In the genomic region with DNA sequence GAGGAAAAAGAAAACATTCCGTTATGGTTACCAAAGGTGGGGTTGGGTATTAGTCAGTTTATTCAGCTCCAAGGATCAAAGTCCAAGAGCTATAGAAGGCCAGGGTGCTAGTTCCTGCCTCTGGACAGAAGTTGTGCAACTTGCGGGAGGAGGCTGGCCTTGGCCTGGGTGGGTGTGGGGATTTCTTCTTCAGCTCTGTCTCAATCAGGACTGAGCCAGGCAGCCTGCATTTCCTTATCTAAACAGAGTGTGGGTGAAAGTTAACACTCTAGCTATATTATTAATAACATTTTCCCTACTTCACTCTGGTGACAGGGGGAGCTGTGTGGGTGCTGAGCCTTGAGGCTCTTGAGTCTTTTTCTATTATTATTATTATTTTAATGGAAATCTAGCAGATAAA, we compare ENCODE assay signal across 10 mouse cellular contexts. TPM values are rescaled to one million over a fixed set of nuclear protein-coding genes. Genes with fewer than 3 reads are reported as not detected.
DNase-seq lines count a peak whose midpoint lies in the region; ATAC-seq lines count a peak whose summit lies in the region.
"Had no signal": no experiment of that assay in that cellular context is flagged by ENCODE, and none has a peak within 500 bp of the region (broad histone marks: within the 10 kb centered on the region; RNA-seq: fewer than 3 reads in every experiment).

No protein-coding gene starts in this region.

- 81% methylated on average over 2 of the region's 2 CpGs for WGBS in embryonic facial prominence, embryonic 10.5 days
- WGBS in hindbrain, embryonic 10.5 days = 78% methylated on average over 2 of the region's 2 CpGs

- H3K4me1 ChIP-seq in embryonic facial prominence, embryonic 10.5 days = no peaks in the 10 kb centered on the region
- H3K4me1 ChIP-seq in hindbrain, embryonic 10.5 days (replicated peaks) = no peaks in the 10 kb centered on the region

- H3K9me3 ChIP-seq in embryonic facial prominence, embryonic 10.5 days = no peaks in the 10 kb centered on the region
- H3K9me3 ChIP-seq in hindbrain, embryonic 10.5 days = no peaks in the 10 kb centered on the region
- H3K9me3 ChIP-seq: megakaryocyte, embryonic 14.5 days had no signal

- peak; percentile 54 for DNase-seq in kidney, adult 11 months
- no peak for DNase-seq in kidney, adult 9 months
- peak; percentile 85 to 88 for DNase-seq in adrenal gland, postnatal 36 days
- DNase-seq in liver = peak; percentile 74
- no peak for DNase-seq in embryonic facial prominence, embryonic 10.5 days (ENCODE audit: low spot score)
- no peak for DNase-seq in hindbrain, embryonic 10.5 days (ENCODE audit: low spot score)
- no peak for DNase-seq in left cerebral cortex, adult 18-20 months (ENCODE audit: low spot score in 2 of 2)
- DNase-seq: cerebellum, postnatal 10 days had no signal

- no peaks in the 10 kb centered on the region; the same call in 1 of the 2 replicates for H3K27me3 ChIP-seq in embryonic facial prominence, embryonic 10.5 days (replicated peaks; ENCODE audit: low read depth, poor library complexity, severe bottlenecking)
- no peaks in the 10 kb centered on the region for H3K27me3 ChIP-seq in hindbrain, embryonic 10.5 days (ENCODE audit: insufficient read depth, poor library complexity, severe bottlenecking)

- H3K36me3 ChIP-seq in embryonic facial prominence, embryonic 10.5 days (replicated peaks) = no peaks in the 10 kb centered on the region
- H3K36me3 ChIP-seq in hindbrain, embryonic 10.5 days = no peaks in the 10 kb centered on the region

- peak; percentile 91 for ATAC-seq in megakaryocyte-erythroid progenitor cell, adult 5-6 weeks (replicated peaks; ENCODE audit: low FRiP score, low TSS enrichment, poor library complexity, severe bottlenecking)

- H3K4me3 ChIP-seq in embryonic facial prominence, embryonic 10.5 days = no peak overlapping the region
- no peak overlapping the region for H3K4me3 ChIP-seq in hindbrain, embryonic 10.5 days
- H3K4me3 ChIP-seq: megakaryocyte, embryonic 14.5 days had no signal

- no peak overlapping the region for H3K27ac ChIP-seq in embryonic facial prominence, embryonic 10.5 days (replicated peaks)
- H3K27ac ChIP-seq in hindbrain, embryonic 10.5 days = no peak overlapping the region

RNA-seq across cellular contexts. Expression of gene Prdx1, which starts 12.6 kb away (rescaled TPM):
- 100 to 1,000 TPM; 682 to 824 TPM for total RNA-seq in adrenal gland, postnatal 36 days (2021)
- total RNA-seq in megakaryocyte-erythroid progenitor cell, adult 5-6 weeks (2014; fragmentation: Nextera tagmentation) = 158 and 208 TPM in 2 replicates
- total RNA-seq in megakaryocyte-erythroid progenitor cell, adult 5-6 weeks (2017) = 268 and 287 TPM in 2 replicates
- 1,415 and 1,463 TPM in 2 replicates for polyA plus RNA-seq in embryonic facial prominence, embryonic 10.5 days (2016; fragmentation: Nextera tagmentation; extraction: Ambion mirVana)
- polyA plus RNA-seq in hindbrain, embryonic 10.5 days (2016; fragmentation: Nextera tagmentation; extraction: Ambion mirVana) = 1,211 and 1,387 TPM in 2 replicates
- 100 to 1,000 TPM; 145 to 162 TPM for total RNA-seq in left cerebral cortex, adult 18-20 months (2021)

RNA-seq across cellular contexts. Expression of gene Akr1a1, which starts 21.3 kb away (rescaled TPM):
- total RNA-seq in adrenal gland, postnatal 36 days (2021) = 100 to 1,000 TPM; 864 to 917 TPM
- total RNA-seq in megakaryocyte-erythroid progenitor cell, adult 5-6 weeks (2014; fragmentation: Nextera tagmentation) = 163 and 243 TPM in 2 replicates
- 460 and 502 TPM in 2 replicates for total RNA-seq in megakaryocyte-erythroid progenitor cell, adult 5-6 weeks (2017)
- 644 and 663 TPM in 2 replicates for polyA plus RNA-seq in embryonic facial prominence, embryonic 10.5 days (2016; fragmentation: Nextera tagmentation; extraction: Ambion mirVana)
- polyA plus RNA-seq in hindbrain, embryonic 10.5 days (2016; fragmentation: Nextera tagmentation; extraction: Ambion mirVana) = 559 and 600 TPM in 2 replicates
- total RNA-seq in left cerebral cortex, adult 18-20 months (2021) = 100 to 1,000 TPM; 419 to 426 TPM

RNA-seq across cellular contexts. Expression of gene Mmachc, which starts 35.4 kb away (rescaled TPM):
- 10 to 100 TPM; 32.9 to 33.5 TPM for total RNA-seq in adrenal gland, postnatal 36 days (2021)
- total RNA-seq in megakaryocyte-erythroid progenitor cell, adult 5-6 weeks (2014; fragmentation: Nextera tagmentation) = 26.8 and 30.1 TPM in 2 replicates
- total RNA-seq in megakaryocyte-erythroid progenitor cell, adult 5-6 weeks (2017) = 25.7 and 26.4 TPM in 2 replicates
- polyA plus RNA-seq in embryonic facial prominence, embryonic 10.5 days (2016; fragmentation: Nextera tagmentation; extraction: Ambion mirVana) = 39.8 and 40.8 TPM in 2 replicates
- polyA plus RNA-seq in hindbrain, embryonic 10.5 days (2016; fragmentation: Nextera tagmentation; extraction: Ambion mirVana) = 38.0 and 40.5 TPM in 2 replicates
- 10 to 100 TPM; 16.1 to 17.5 TPM for total RNA-seq in left cerebral cortex, adult 18-20 months (2021)

RNA-seq across cellular contexts. Expression of gene Ccdc163, which starts 35.5 kb away (rescaled TPM):
- 10 to 100 TPM; 16.2 to 19.2 TPM for total RNA-seq in adrenal gland, postnatal 36 days (2021)
- 47.0 and 68.3 TPM in 2 replicates for total RNA-seq in megakaryocyte-erythroid progenitor cell, adult 5-6 weeks (2014; fragmentation: Nextera tagmentation)
- total RNA-seq in megakaryocyte-erythroid progenitor cell, adult 5-6 weeks (2017) = 10.8 and 16.3 TPM in 2 replicates
- 38.3 and 38.5 TPM in 2 replicates for polyA plus RNA-seq in embryonic facial prominence, embryonic 10.5 days (2016; fragmentation: Nextera tagmentation; extraction: Ambion mirVana)
- polyA plus RNA-seq in hindbrain, embryonic 10.5 days (2016; fragmentation: Nextera tagmentation; extraction: Ambion mirVana) = 33.1 and 37.4 TPM in 2 replicates
- total RNA-seq in left cerebral cortex, adult 18-20 months (2021) = 1 to 10 TPM; 5.5 to 6.2 TPM

RNA-seq across cellular contexts. Expression of gene Nasp, which starts 45.0 kb away (rescaled TPM):
- 10 to 100 TPM; 29.8 to 35.0 TPM for total RNA-seq in adrenal gland, postnatal 36 days (2021)
- 195 and 210 TPM in 2 replicates for total RNA-seq in megakaryocyte-erythroid progenitor cell, adult 5-6 weeks (2014; fragmentation: Nextera tagmentation)
- total RNA-seq in megakaryocyte-erythroid progenitor cell, adult 5-6 weeks (2017) = 594 and 624 TPM in 2 replicates
- 333 and 342 TPM in 2 replicates for polyA plus RNA-seq in embryonic facial prominence, embryonic 10.5 days (2016; fragmentation: Nextera tagmentation; extraction: Ambion mirVana)
- polyA plus RNA-seq in hindbrain, embryonic 10.5 days (2016; fragmentation: Nextera tagmentation; extraction: Ambion mirVana) = 178 and 293 TPM in 2 replicates
- 10 to 100 TPM; 24.4 to 30.2 TPM for total RNA-seq in left cerebral cortex, adult 18-20 months (2021)

Comparison
In these comparisons a context has a peak if more than half of its experiments do, and no peak if none do; other contexts are left out.
1. DNase-seq: peak in kidney, adult 11 months (single experiment), adrenal gland, postnatal 36 days (2 of 2) and liver (single experiment); none in kidney, adult 9 months (single experiment), embryonic facial prominence, embryonic 10.5 days (single experiment), hindbrain, embryonic 10.5 days (single experiment) and left cerebral cortex, adult 18-20 months (0 of 2).